Mouse (Mus musculus) hindlimb bud, embryonic 11.5 days (tissue): Measurements from ENCODE around the gene Cnst.
"Not testable (repeated sequence)": the region's sequence is repeated elsewhere in the genome, so short reads cannot be mapped to it uniquely, and the experiment has no call there.

Experiments used
- DNase-seq: peaks from one replicate; pipeline ENCODE4 v3.0.0-alpha.2; 2012; ENCODE audit warnings: low read depth, low spot score; ENCODE audit errors: extremely low spot score

Cnst gene

GRCm38 (mm10) chr1:179642726-179643125, 96.6 kb downstream of the Cnst start:
- no peak for DNase-seq

- DNase-seq = no peak
These were observed 98.0 kb downstream of the Cnst start for GRCm38 (mm10) chr1:179644151-179644550.

- DNase-seq = no peak
These were observed 99.2 kb downstream of the Cnst start for GRCm38 (mm10) chr1:179645101-179645979.

- no peak for DNase-seq
These were observed 99.8 kb downstream of the Cnst start for GRCm38 (mm10) chr1:179645980-179646268.

GRCm38 (mm10) chr1:179648678-179649077, 102.5 kb downstream of the Cnst start:
- not testable (repeated sequence) for DNase-seq

- no peak for DNase-seq
These were observed 103.2 kb downstream of the Cnst start for GRCm38 (mm10) chr1:179649324-179649723.

- DNase-seq = no peak
These were observed 104.1 kb downstream of the Cnst start for GRCm38 (mm10) chr1:179650284-179650683.

GRCm38 (mm10) chr1:179651224-179651623, 105.1 kb downstream of the Cnst start:
- no peak for DNase-seq

GRCm38 (mm10) chr1:179663065-179663464, 116.9 kb downstream of the Cnst start:
- no peak for DNase-seq

- DNase-seq = no peak
These were observed 118.2 kb downstream of the Cnst start for GRCm38 (mm10) chr1:179664309-179664930.

GRCm38 (mm10) chr1:179666971-179667370, 120.8 kb downstream of the Cnst start:
- DNase-seq = no peak

- no peak for DNase-seq
These were observed 121.3 kb downstream of the Cnst start for GRCm38 (mm10) chr1:179667450-179667849.

- peak; percentile 26 for DNase-seq
These were observed 122.0 kb downstream of the Cnst start, which contains the start of gene Sccpdh for GRCm38 (mm10) chr1:179668013-179668805. Gene Sccpdh (plus strand): TSS chr1:179668210.

- no peak for DNase-seq
These were observed 122.8 kb downstream of the Cnst start for GRCm38 (mm10) chr1:179668836-179669537.

- no peak for DNase-seq
These were observed 128.2 kb downstream of the Cnst start for GRCm38 (mm10) chr1:179674355-179674754.

GRCm38 (mm10) chr1:179677031-179677430, 130.9 kb downstream of the Cnst start:
- DNase-seq = no peak
